Mouse (Mus musculus) ES-E14 (cell line): Measurements from ENCODE around the gene Patl2. TPM values are rescaled to one million over a fixed set of nuclear protein-coding genes. Genes with fewer than 3 reads are reported as not detected.

ENCODE experiments used
- DNase-seq: peaks from one replicate; pipeline ENCODE4 v3.0.0-alpha.2; 2013; ENCODE audit warnings: low read depth, low spot score
- H3K27ac ChIP-seq: 2 replicates; pipeline ENCODE4 v1.5.1; 2012; ENCODE audit warnings: low read depth, mild to moderate bottlenecking, low read length, moderate library complexity, mixed read lengths; ENCODE audit not compliant: poor library complexity, insufficient read depth, severe bottlenecking
- H3K36me3 ChIP-seq: 2 replicates; pipeline ENCODE4 v1.6.1; 2012; ENCODE audit warnings: mild to moderate bottlenecking, low read length, moderate library complexity, mixed read lengths; ENCODE audit not compliant: control insufficient read depth, poor library complexity, insufficient read depth, severe bottlenecking
- H3K4me1 ChIP-seq, 2 experiments: fragments of 150-350 bp in 1 of 2; sonication (generic) in 1 of 2; 2 replicates each; pipeline ENCODE4 v1.6.1; 2012; ENCODE audit warnings: low read length in 2 of 2, mild to moderate bottlenecking in 1 of 2, mixed read lengths in 1 of 2; ENCODE audit not compliant: control insufficient read depth in 2 of 2, insufficient read depth in 2 of 2, poor library complexity in 1 of 2
- H3K4me3 ChIP-seq, 2 experiments: fragments of 150-350 bp in 1 of 2; sonication (generic) in 1 of 2; 2 replicates each; pipeline ENCODE4 v1.5.1; 2012; ENCODE audit warnings: low read length in 2 of 2, low read depth in 1 of 2, mild to moderate bottlenecking in 1 of 2, mixed read lengths in 1 of 2; ENCODE audit not compliant: insufficient read depth in 1 of 2, poor library complexity in 1 of 2, severe bottlenecking in 1 of 2
- H3K9ac ChIP-seq: 2 replicates; pipeline ENCODE4 v1.6.1; 2012; ENCODE audit warnings: low read depth, mild to moderate bottlenecking, low read length, mixed read lengths; ENCODE audit not compliant: poor library complexity, insufficient read depth, severe bottlenecking
- H3K9me3 ChIP-seq: fragments of 150-350 bp; sonication (generic); 2 replicates; pipeline ENCODE4 v1.6.1; 2012; ENCODE audit warnings: low read depth, mild to moderate bottlenecking, low read length; ENCODE audit not compliant: control insufficient read depth, insufficient read depth
- CHD2 ChIP-seq: IDR thresholded peaks from 2 replicates; pipeline ENCODE4 v1.6.1; 2014; ENCODE audit warnings: mild to moderate bottlenecking, low read depth, low read length, inconsistent platforms
- HCFC1 ChIP-seq: IDR thresholded peaks from 2 replicates; pipeline ENCODE4 v1.6.1; 2012; ENCODE audit warnings: low read length, inconsistent platforms, borderline replicate concordance; ENCODE audit not compliant: insufficient read depth
- MAFK ChIP-seq: IDR thresholded peaks from 2 replicates; pipeline ENCODE4 v1.6.1; 2014; ENCODE audit warnings: mild to moderate bottlenecking, low read depth, low read length, inconsistent platforms; ENCODE audit not compliant: insufficient read depth
- ZC3H11A ChIP-seq: IDR thresholded peaks from 2 replicates; pipeline ENCODE4 v1.6.1; 2012; ENCODE audit warnings: low read depth, mild to moderate bottlenecking, inconsistent platforms, low read length, borderline replicate concordance
- ZNF384 ChIP-seq: IDR thresholded peaks from 2 replicates; pipeline ENCODE4 v1.6.1; 2012; ENCODE audit warnings: low read depth, low read length, inconsistent platforms
- in situ Hi-C, 2 experiments: fragments of 600-800 bp; cut with MboI; formaldehyde crosslinking; loops; one replicate each; pipeline ENCODE4 v1.15.1; 2025; ENCODE audit warnings: low sequenced_read_pairs in 2 of 2, inconsistent platforms in 1 of 2; ENCODE audit not compliant: unreplicated experiment in 2 of 2
- total RNA-seq: library from RNA; depleted of rRNA; stranded (reverse); fragments of 300-350 nt; gene quantifications from 2 replicates; pipeline ENCODE4 v1.2.3, GENCODE M21; 2012

Patl2 gene
- total RNA-seq, 1 experiment, result 1.3 TPM

DNA sequence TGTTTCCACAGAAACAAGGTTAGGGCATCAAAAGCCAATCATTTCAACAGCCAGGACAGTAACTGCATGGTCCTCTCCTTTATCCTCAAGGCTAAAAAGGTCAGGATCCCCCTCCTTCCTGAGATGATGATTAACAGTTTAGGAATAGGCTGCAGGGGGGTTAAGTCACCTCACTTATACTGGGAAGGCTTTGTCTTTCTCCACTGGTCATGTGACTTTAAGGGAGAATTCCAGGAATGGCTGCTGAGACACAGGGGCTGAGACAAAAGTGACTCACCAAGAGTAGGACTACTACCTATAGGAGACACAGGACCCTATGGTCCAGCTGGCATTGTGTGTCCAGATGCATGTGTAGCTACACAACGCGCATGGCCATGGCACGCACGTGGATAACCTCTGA is 58.4 kb downstream of the Patl2 start:
- in situ Hi-C loops, result no loop called here
- H3K36me3 ChIP-seq, result peaks cover 2% of the 10 kb centered on the region; the same call in 1 of the 2 replicates
- H3K4me1 ChIP-seq, result peaks cover 10 to 20% of the 10 kb centered on the region in 2 experiments
- no peak overlapping the region for H3K9ac ChIP-seq
- DNase-seq, result no peak
- TF ChIP-seq CHD2 (no peak), MAFK (no peak), ZC3H11A (no peak), HCFC1 (no peak), ZNF384 (no peak)
- no peak overlapping the region for H3K4me3 ChIP-seq
- no peak overlapping the region for H3K27ac ChIP-seq
- H3K9me3 ChIP-seq, result no peaks in the 10 kb centered on the region

DNA sequence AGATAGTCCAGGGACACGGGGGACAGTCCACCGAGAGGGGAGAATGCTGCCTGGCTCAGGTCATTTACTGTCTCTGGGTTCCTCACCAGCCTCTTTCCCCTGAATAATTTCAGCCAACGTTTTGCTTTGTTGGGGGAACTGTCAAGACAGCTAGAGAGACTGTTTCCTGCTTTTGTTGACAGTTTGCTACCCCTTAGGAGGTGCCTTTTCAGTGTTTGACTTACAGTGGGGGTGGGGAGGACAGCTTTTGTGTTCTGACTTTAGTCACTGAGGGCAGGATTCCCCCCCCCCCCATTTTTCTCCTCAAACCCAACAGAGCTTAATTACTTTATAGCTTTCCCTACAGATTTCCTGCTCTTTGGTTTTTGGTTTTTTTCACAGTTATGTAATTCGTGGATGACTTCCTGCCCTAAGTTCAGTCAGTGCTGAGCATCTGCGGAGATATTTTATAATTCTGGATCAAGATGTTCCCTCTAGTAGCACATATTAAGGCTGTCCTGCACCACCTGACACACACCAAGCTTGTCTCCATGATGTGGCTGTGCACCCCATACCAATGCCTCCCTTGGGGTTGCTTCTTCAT is 59.1 kb downstream of the Patl2 start:
- TF ChIP-seq MAFK (no peak), CHD2 (no peak), HCFC1 (no peak), ZNF384 (no peak), ZC3H11A (no peak)
- no peak overlapping the region for H3K4me3 ChIP-seq
- no peak overlapping the region for H3K9ac ChIP-seq
- H3K9me3 ChIP-seq, result no peaks in the 10 kb centered on the region
- H3K27ac ChIP-seq, result peak overlapping the region; percentile 37; the same call in 1 of the 2 replicates
- in situ Hi-C loops, result no loop called here
- H3K36me3 ChIP-seq, result peaks cover 2% of the 10 kb centered on the region; the same call in 1 of the 2 replicates
- peaks cover 10 to 20% of the 10 kb centered on the region in 2 experiments for H3K4me1 ChIP-seq
- DNase-seq, result no peak

DNA sequence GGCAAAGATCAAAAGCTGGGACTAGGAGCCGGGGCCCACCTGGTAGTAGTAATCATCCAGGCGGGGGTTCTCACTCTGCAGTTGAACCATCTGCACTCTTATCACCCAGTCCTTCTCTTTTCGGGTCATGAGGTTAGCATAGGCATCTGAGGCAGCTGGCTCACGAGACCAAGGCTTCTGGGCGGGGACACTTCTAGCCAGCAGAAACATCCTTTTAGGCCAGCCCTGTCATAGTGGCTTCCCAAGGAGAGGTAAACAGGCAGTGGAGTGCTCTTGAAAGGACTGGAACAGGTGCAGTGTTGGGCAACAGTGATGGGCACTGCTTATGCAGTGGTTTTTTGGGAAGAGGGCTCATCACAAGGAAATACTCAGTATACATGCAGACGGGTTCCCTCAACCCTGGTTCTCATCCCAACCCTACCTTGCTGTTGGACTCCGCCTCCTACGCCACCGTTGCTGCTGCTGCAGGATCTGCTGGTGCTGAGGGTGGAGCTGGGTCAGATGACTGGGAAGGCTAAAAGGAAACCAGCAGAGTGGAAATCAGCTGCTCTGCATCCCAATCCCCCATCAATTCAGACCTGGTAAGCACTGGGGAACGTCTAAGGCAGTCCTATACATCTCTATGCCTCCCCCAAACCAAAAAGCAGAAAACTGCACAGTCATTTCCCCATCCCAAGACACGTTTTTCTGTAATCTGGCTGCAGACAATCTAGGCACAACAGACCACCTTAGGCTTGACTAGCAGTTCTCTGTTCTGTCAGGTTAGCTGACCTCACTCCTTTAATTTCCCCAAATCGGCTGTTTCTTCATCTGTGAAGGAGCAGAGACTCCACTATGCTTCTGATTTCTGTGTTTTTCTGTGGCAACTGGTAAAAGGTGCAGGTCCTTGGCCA is 60.1 kb downstream of the Patl2 start:
- in situ Hi-C loops, result no loop called here
- Histone ChIP-seq H3K27ac (peak overlapping the region; percentile 19; the same call in 1 of the 2 replicates), H3K4me1 (peaks cover 10 to 20% of the 10 kb centered on the region in 2 experiments), H3K9ac (peak overlapping the region; percentile 15; the same call in 1 of the 2 replicates), H3K9me3 (no peaks in the 10 kb centered on the region), H3K4me3 (peak overlapping the region in 1 of 2 experiments; percentile 26; a peak in 3 of 4 replicates), H3K36me3 (peaks cover 2% of the 10 kb centered on the region; the same call in 1 of the 2 replicates)
- TF ChIP-seq ZC3H11A, result no peak
- TF ChIP-seq ZNF384, result no peak
- TF ChIP-seq MAFK, result peak; percentile 52; the same call in 1 of the 2 replicates
- TF ChIP-seq HCFC1, result no peak
- DNase-seq, result peak; percentile 54

- no peaks in the 10 kb centered on the region; a peak in 1 of 4 replicates for H3K4me1 ChIP-seq
- TF ChIP-seq ZC3H11A, result no peak
- TF ChIP-seq CHD2, result peak; percentile 65
- peak; percentile 92 for TF ChIP-seq ZNF384
- TF ChIP-seq MAFK, result no peak
- peak; percentile 68; the same call in 1 of the 2 replicates for TF ChIP-seq HCFC1
- H3K27ac ChIP-seq, result peak within 1 kb of the TSS; percentile 93
- DNase-seq, result peak; percentile 94
- in situ Hi-C loops, result no loop called here
- H3K9ac ChIP-seq, result peak within 1 kb of the TSS; percentile 100
- no peaks in the 10 kb centered on the region for H3K9me3 ChIP-seq
- H3K36me3 ChIP-seq, result no peaks in the 10 kb centered on the region; the same call in none of the 2 replicates
- peak within 1 kb of the TSS; percentile 82 to 99 for H3K4me3 ChIP-seq
Measured at GRCm38 (mm10) chr2:122117961-122118958, 67.7 kb downstream of the Patl2 start, which contains the start of gene Spg11. Gene Spg11 (minus strand): TSS chr2:122118386.
